Mouse (Mus musculus) megakaryocyte, embryonic 14.5 days (primary cell): ENCODE measurements around the gene Zfp410. TPM values are rescaled to one million over a fixed set of nuclear protein-coding genes. Genes with fewer than 3 reads are reported as not detected.

Experiments used
- H3K27me3 ChIP-seq: replicated peaks from 2 replicates; pipeline ENCODE3; 2012; ENCODE audit warnings: inconsistent platforms
- H3K36me3 ChIP-seq: replicated peaks from 2 replicates; pipeline ENCODE3; 2012; ENCODE audit warnings: low read length, inconsistent platforms, mixed read lengths
- H3K4me1 ChIP-seq: 2 replicates; pipeline ENCODE4 v1.6.1; 2012; ENCODE audit warnings: inconsistent platforms
- H3K4me3 ChIP-seq: replicated peaks from 2 replicates; pipeline ENCODE3; 2012; ENCODE audit warnings: moderate library complexity, mild to moderate bottlenecking, inconsistent platforms
- H3K9me3 ChIP-seq: 2 replicates; pipeline ENCODE4 v1.6.1; 2012; ENCODE audit warnings: inconsistent platforms
- FLI1 ChIP-seq: IDR thresholded peaks from 2 replicates; pipeline ENCODE4 v1.6.1; 2012; ENCODE audit warnings: low read length, inconsistent platforms, mixed read lengths
- GATA1 ChIP-seq: IDR thresholded peaks from 3 replicates; pipeline ENCODE4 v1.6.1; 2012; ENCODE audit warnings: mixed read lengths, low read length, inconsistent platforms, borderline replicate concordance
- polyA plus RNA-seq: library from polyadenylated mRNA; stranded (reverse); fragments of >175 nt; gene quantifications from 2 replicates; pipeline ENCODE4 v1.2.3, GENCODE M21; 2012; ENCODE audit warnings: low replicate concordance; ENCODE audit not compliant: insufficient read depth

Gene Zfp410
- polyA plus RNA-seq, 1 experiment = 2.2 TPM

GRCm38 (mm10) chr12:84388097-84388496, 71.4 kb downstream of the Zfp410 start:
- peaks cover 33% of the 10 kb centered on the region for H3K4me1 ChIP-seq
- peaks cover 24% of the 10 kb centered on the region for H3K36me3 ChIP-seq
- H3K27me3 ChIP-seq = no peaks in the 10 kb centered on the region

GRCm38 (mm10) chr12:84388774-84389400, 72.2 kb downstream of the Zfp410 start:
- H3K36me3 ChIP-seq = peaks cover 31% of the 10 kb centered on the region
- H3K4me1 ChIP-seq = peaks cover 33% of the 10 kb centered on the region
- H3K9me3 ChIP-seq = no peaks in the 10 kb centered on the region
- no peaks in the 10 kb centered on the region for H3K27me3 ChIP-seq
- no peak for TF ChIP-seq GATA1
- TF ChIP-seq FLI1 = no peak
- H3K4me3 ChIP-seq = peak overlapping the region; percentile 83

More at GRCm38 (mm10) chr12:84388097-84388496, 71.4 kb downstream of the Zfp410 start:
- Histone ChIP-seq H3K9me3 (no peaks in the 10 kb centered on the region), H3K4me3 (no peak overlapping the region)
- TF ChIP-seq GATA1 (no peak), FLI1 (no peak)

GRCm38 (mm10) chr12:84390336-84390735, 73.7 kb downstream of the Zfp410 start:
- H3K9me3 ChIP-seq = no peaks in the 10 kb centered on the region
- peaks cover 22% of the 10 kb centered on the region for H3K36me3 ChIP-seq
- H3K4me3 ChIP-seq = no peak overlapping the region
- peaks cover 19% of the 10 kb centered on the region for H3K4me1 ChIP-seq
- TF ChIP-seq GATA1 (no peak), FLI1 (no peak)
- H3K27me3 ChIP-seq = no peaks in the 10 kb centered on the region

DNA sequence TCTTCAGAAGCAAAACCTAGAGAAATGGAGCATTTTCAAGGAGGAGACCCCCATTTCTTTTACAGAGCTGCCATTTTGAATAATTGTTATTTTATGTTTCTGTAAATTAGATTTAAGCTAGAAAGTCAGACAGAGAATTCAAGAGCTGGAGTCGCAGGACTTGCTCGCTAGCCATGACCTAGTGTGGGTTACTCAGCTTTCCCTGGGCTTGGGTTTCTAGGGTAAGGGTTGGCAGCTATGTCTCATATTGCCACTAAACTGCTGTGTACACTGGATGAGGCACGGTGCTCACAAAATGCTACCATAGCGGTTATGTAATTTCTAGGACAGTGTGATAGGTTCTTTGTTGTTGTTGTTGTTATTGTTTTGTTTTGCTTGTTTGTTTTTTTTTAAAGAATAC, 76.0 kb downstream of the Zfp410 start:
- H3K4me1 ChIP-seq = peaks cover 19% of the 10 kb centered on the region
- peaks cover 14% of the 10 kb centered on the region for H3K36me3 ChIP-seq
- no peak overlapping the region for H3K4me3 ChIP-seq
- no peak for TF ChIP-seq GATA1
- TF ChIP-seq FLI1 = no peak
- H3K9me3 ChIP-seq = no peaks in the 10 kb centered on the region
- H3K27me3 ChIP-seq = no peaks in the 10 kb centered on the region

Other genes with a start within 250 kb of the Zfp410 start
- gene Acot5, start 247.5 kb upstream of the Zfp410 start, polyA plus RNA-seq = not detected in 2 replicates
- gene Acot6, start 216.2 kb upstream of the Zfp410 start, polyA plus RNA-seq = 0.16 TPM in 1 of 2 replicates, not detected in the other
- 0.44 TPM in 1 of 2 replicates, not detected in the other for gene Dnal1, start 202.5 kb upstream of the Zfp410 start, polyA plus RNA-seq
- 0.04 TPM in 1 of 2 replicates, not detected in the other for gene Pnma1, start 168.4 kb upstream of the Zfp410 start, polyA plus RNA-seq
- 9.8 and 10.1 TPM in 2 replicates for gene Elmsan1, start 98.0 kb upstream of the Zfp410 start, polyA plus RNA-seq
- gene Ptgr2, start 31.6 kb upstream of the Zfp410 start, polyA plus RNA-seq = 3.3 TPM in 1 of 2 replicates, not detected in the other
- 1.5 and 4.0 TPM in 2 replicates for gene Coq6, start 44.8 kb downstream of the Zfp410 start, polyA plus RNA-seq
- gene Fam161b, start 45.0 kb downstream of the Zfp410 start, polyA plus RNA-seq = 0.09 TPM in 1 of 2 replicates, not detected in the other
- gene Entpd5, start 92.2 kb downstream of the Zfp410 start, polyA plus RNA-seq = 0.83 and 1.0 TPM in 2 replicates
- 0.95 TPM in 1 of 2 replicates, not detected in the other for gene Bbof1, start 92.2 kb downstream of the Zfp410 start, polyA plus RNA-seq
- gene Rnf113a2, start 100.3 kb downstream of the Zfp410 start, polyA plus RNA-seq = 1.7 and 24.6 TPM in 2 replicates
- gene Aldh6a1, start 134.2 kb downstream of the Zfp410 start, polyA plus RNA-seq = 0.53 and 1.5 TPM in 2 replicates
- gene Lin52, start 134.6 kb downstream of the Zfp410 start, polyA plus RNA-seq = 0.60 TPM in 1 of 2 replicates, not detected in the other